Mouse (Mus musculus) midbrain, embryonic 11.5 days (tissue): ENCODE measurements around the gene Fkbp10. TPM values are rescaled to one million over a fixed set of nuclear protein-coding genes. Genes with fewer than 3 reads are reported as not detected.

ENCODE experiments used
- ATAC-seq: fragments of 200-750 bp; cut with Nextera tagmentation; 2 replicates; pipeline ENCODE4 v1.8.0; 2017; ENCODE audit warnings: moderate TSS enrichment, moderate library complexity; ENCODE audit not compliant: low FRiP score
- DNase-seq: peaks from one replicate; pipeline ENCODE4 v3.0.0; 2015; ENCODE audit warnings: low spot score; ENCODE audit errors: missing footprints
- H3K27ac ChIP-seq: fragments of 300-500 bp; sonication (generic); 2 replicates; pipeline ENCODE4 v1.5.1; 2014; ENCODE audit warnings: low read depth, low read length
- H3K27me3 ChIP-seq: fragments of 300-500 bp; sonication (generic); 2 replicates; pipeline ENCODE4 v1.6.1; 2014; ENCODE audit warnings: mild to moderate bottlenecking, low read length, moderate library complexity, mixed read lengths; ENCODE audit not compliant: control insufficient read depth, insufficient read depth
- H3K36me3 ChIP-seq: fragments of 300-500 bp; sonication (generic); 2 replicates; pipeline ENCODE4 v1.6.1; 2014; ENCODE audit warnings: mild to moderate bottlenecking, low read length, moderate library complexity, mixed read lengths; ENCODE audit not compliant: control insufficient read depth, insufficient read depth
- H3K4me1 ChIP-seq: fragments of 300-500 bp; sonication (generic); 2 replicates; pipeline ENCODE4 v1.6.1; 2014; ENCODE audit warnings: low read length; ENCODE audit not compliant: control insufficient read depth, insufficient read depth
- H3K4me2 ChIP-seq: fragments of 300-500 bp; sonication (generic); 2 replicates; pipeline ENCODE4 v1.6.1; 2014; ENCODE audit warnings: mild to moderate bottlenecking, moderate library complexity
- H3K4me3 ChIP-seq: fragments of 300-500 bp; sonication (generic); 2 replicates; pipeline ENCODE4 v1.5.1; 2014; ENCODE audit warnings: low read depth, low read length
- H3K9ac ChIP-seq: fragments of 300-500 bp; sonication (generic); 2 replicates; pipeline ENCODE4 v1.6.1; 2014; ENCODE audit warnings: low read length
- H3K9me3 ChIP-seq: fragments of 300-500 bp; sonication (generic); 2 replicates; pipeline ENCODE4 v1.6.1; 2016; ENCODE audit warnings: low read length; ENCODE audit not compliant: control insufficient read depth
- WGBS: fragments of 180-500 bp; shearing (Covaris S2); extraction: QIAGEN DNeasy Blood & Tissue Kit; methylation state at CpG from one replicate; pipeline ENCODE4 v1.1.7; 2014; 5-methylcytosine and 5-hydroxymethylcytosine counted together
- polyA plus RNA-seq: library from polyadenylated mRNA; unstranded; fragments of >200 nt; fragmentation: Nextera tagmentation; extraction: Ambion mirVana; gene quantifications from 2 replicates; pipeline ENCODE4 v1.2.1, GENCODE M21; 2014

Gene Fkbp10
- polyA plus RNA-seq, 1 experiment from 2014 or later = 33.0 TPM

DNA sequence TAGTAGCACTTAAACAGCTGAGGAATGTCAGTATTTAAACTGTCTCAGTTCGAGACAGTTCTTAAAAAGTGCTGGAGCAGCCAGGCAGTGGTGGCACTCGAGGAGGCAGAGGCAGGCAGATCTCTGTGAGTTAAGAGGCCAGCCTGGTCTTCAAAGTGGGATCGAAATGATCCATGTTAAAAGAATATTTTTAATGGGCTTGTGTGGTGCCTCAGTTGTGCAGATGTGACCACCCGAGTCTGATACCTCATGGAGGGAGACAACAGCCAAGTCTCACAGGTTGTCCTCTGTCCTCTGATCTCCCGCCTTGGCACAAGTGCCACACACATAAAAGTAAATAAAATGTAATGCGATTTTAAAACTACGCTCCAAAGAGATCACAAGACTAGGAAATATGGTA, 17.0 kb upstream of the Fkbp10 start:
- no peaks in the 10 kb centered on the region for H3K36me3 ChIP-seq
- H3K4me2 ChIP-seq = no peak overlapping the region
- DNase-seq (no peak), ATAC-seq (no peak)
- no peaks in the 10 kb centered on the region for H3K9me3 ChIP-seq
- H3K27ac ChIP-seq = no peak overlapping the region
- 0 out of 2 replicates have a peak, but pooled peaks cover 3% of the 10 kb centered on the region for H3K4me1 ChIP-seq
- H3K27me3 ChIP-seq = peaks cover 22% of the 10 kb centered on the region
- no peak overlapping the region for H3K9ac ChIP-seq
- 97% methylated on average over 7 of the region's 7 CpGs for WGBS
- H3K4me3 ChIP-seq = no peak overlapping the region

DNA sequence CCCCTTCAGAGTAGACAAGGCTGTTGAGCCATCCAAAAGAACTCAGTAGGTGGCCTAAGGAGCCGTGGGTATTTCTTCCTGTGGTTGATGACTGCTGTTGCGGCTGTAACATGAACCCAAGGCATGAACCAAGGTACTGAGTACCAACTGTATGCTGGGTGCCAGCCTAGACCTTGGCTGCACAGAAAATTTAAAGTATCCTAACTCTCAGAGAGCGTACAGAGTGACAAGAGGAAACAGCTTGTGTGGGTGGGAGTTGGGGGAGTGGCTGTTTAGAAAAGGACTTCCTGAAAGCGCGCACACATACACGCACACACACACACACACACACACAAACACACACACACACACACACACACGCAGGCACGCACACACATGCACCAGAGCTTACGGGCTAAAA, 16.2 kb upstream of the Fkbp10 start:
- Histone ChIP-seq H3K9me3 (no peaks in the 10 kb centered on the region), H3K9ac (no peak overlapping the region), H3K36me3 (no peaks in the 10 kb centered on the region), H3K27ac (no peak overlapping the region), H3K4me2 (no peak overlapping the region), H3K27me3 (peaks cover 21% of the 10 kb centered on the region), H3K4me3 (no peak overlapping the region), H3K4me1 (0 out of 2 replicates have a peak, but pooled peaks cover 3% of the 10 kb centered on the region)
- ATAC-seq (no peak), DNase-seq (no peak)
- 83% methylated on average over 9 of the region's 9 CpGs for WGBS

DNA sequence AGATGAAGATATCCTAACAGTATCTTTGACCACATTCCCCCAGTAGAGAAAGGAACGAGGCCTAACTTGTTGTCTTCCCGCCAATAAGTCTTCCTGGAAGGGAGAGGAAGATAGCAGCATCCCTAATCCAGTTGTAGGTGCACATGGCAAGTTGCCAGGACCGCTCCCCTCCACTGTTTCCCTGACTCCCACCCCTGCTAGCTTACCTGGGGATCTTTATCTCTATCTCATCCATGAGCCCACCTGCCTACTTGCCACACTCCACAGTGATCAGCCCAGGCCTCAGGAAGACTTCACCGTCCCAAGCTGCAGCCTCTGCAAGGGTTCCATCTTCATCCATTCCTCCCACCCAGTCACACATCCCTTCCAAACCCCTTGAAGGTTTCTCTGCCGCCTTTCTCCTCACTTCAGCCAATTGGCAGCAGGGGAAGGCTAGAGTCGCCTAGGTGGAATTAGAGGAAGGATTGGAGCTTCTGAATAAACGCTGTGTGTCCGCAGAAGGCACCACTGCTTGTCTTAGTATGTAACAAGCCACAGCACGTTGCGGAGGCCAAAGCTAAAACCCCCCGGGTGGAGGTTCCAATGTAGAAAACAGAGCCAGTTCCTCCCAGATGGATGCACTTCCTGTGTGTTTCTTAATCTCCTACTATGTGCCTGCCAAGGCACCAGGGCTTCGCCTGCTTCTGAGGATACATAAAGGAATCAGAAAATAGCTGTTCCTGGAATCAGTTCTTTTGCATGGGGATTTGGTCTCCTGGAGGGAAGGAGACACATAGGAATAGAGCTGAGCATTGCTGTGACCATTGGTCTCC, 15.6 kb upstream of the Fkbp10 start:
- peaks cover 20% of the 10 kb centered on the region for H3K27me3 ChIP-seq
- no peak overlapping the region for H3K9ac ChIP-seq
- no peak overlapping the region for H3K27ac ChIP-seq
- no peak overlapping the region for H3K4me2 ChIP-seq
- H3K4me3 ChIP-seq = no peak overlapping the region
- ATAC-seq (no peak), DNase-seq (no peak)
- WGBS = 78% methylated on average over 12 of the region's 12 CpGs
- no peaks in the 10 kb centered on the region for H3K9me3 ChIP-seq
- H3K4me1 ChIP-seq = 0 out of 2 replicates have a peak, but pooled peaks cover 3% of the 10 kb centered on the region
- no peaks in the 10 kb centered on the region for H3K36me3 ChIP-seq

DNA sequence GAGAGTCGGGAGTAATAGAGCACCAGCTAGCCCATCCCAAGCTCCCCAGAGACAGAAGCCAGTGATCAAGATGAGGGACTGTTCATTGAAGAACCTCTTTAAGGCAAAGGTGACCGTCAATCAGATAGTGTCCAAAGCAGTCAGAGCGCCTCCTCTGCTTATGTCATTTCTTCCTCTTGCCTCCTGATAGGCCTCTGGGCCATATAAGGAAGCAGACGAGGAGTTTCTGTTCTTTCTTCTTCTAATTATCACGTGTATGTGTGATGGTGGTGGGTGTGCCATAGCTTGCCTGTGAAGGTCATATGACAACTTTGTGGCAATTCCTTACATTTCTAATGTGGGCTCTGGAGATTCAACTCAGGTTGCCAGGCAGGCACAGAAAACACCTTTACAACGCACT, 14.7 kb upstream of the Fkbp10 start:
- no peak for ATAC-seq
- 80% methylated on average over 6 of the region's 6 CpGs for WGBS

DNA sequence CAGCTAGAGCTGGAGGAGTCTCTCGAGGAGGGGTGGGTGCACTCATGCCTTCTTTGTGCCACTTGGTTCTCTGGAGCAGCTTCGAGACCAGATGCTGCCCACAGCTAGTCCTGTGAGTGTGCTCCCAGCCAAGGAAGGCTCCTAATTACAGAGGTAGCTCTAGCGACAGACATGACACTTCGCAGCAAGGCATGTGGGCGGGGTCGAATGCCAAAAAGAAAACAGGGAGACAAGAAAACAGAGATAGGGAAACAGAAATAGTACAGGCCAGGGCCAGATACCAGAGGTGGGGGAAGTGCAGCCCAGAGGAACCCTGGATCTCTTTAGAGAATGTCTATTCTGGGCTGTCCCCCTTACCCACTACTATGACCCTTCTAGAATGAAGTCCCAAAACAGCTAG, 13.3 kb upstream of the Fkbp10 start:
- 37% methylated on average over 6 of the region's 6 CpGs for WGBS
- ATAC-seq = no peak
- DNase-seq = no peak
- Histone ChIP-seq H3K9me3 (no peaks in the 10 kb centered on the region), H3K27me3 (peaks cover 2% of the 10 kb centered on the region; the same call in 1 of the 2 replicates), H3K4me1 (no peaks in the 10 kb centered on the region), H3K27ac (no peak overlapping the region), H3K36me3 (no peaks in the 10 kb centered on the region), H3K9ac (no peak overlapping the region), H3K4me3 (no peak overlapping the region), H3K4me2 (no peak overlapping the region)

More for the DNA sequence above, 14.7 kb upstream of the Fkbp10 start:
- H3K4me2 ChIP-seq = no peak overlapping the region
- DNase-seq = no peak
- no peaks in the 10 kb centered on the region for H3K9me3 ChIP-seq
- H3K27me3 ChIP-seq = peaks cover 16% of the 10 kb centered on the region
- H3K36me3 ChIP-seq = no peaks in the 10 kb centered on the region
- H3K27ac ChIP-seq = no peak overlapping the region
- H3K4me1 ChIP-seq = 0 out of 2 replicates have a peak, but pooled peaks cover 3% of the 10 kb centered on the region
- no peak overlapping the region for H3K9ac ChIP-seq
- no peak overlapping the region for H3K4me3 ChIP-seq

DNA sequence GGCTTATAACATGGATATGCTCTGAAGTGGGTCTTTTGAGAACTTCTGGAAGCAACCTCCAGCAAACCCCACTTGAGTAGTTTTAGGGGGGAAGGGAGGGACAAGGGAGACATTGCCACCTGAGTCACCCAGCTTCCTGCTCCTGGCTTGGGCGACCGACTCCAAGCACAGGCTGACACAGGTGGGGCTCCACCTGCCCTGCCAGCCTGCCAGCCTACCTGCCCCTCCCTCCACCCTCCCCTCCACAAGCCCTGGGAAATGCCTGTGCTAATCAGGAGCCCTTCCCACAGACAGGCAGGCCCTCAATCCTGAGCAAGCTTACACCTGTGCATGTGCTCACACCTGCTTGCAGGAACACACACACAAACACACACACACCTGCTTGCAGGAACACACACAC, 12.8 kb upstream of the Fkbp10 start:
- no peak for DNase-seq

DNA sequence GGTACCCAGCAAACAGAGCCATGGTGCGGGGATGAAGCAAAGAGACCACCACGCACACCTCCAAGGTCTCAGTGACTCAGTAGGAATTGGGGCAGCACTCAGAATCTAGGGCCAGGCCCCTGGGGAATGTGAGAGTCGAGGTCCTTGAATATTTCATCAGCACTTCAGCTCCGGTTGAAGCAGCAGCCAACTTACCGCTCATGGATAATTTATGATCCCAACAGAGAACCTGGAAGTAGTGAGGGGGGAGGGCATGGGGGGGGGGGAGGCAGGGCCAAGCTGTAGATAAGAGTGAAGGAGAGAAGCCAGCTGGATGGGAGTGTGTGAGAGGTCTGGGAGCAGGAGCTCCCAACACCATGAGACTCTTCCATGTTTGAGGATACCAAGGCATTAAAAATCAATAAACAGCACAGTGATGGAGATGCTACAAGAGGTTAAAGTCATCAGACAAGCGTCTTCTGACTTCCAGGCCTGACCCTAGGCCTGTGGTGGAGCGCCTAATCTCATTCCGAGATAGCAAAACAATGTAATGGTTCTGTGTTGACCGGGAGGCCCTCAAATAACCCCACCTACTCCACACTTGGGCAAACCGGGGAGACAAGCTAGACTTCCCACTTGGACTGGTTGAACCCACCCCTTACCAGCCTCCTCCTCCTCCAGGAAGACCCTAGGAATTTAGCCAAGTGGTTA, 11.9 kb upstream of the Fkbp10 start:
- Histone ChIP-seq H3K27me3 (no peaks in the 10 kb centered on the region), H3K9ac (no peak overlapping the region), H3K4me3 (no peak overlapping the region), H3K27ac (no peak overlapping the region), H3K9me3 (no peaks in the 10 kb centered on the region), H3K4me1 (no peaks in the 10 kb centered on the region), H3K4me2 (no peak overlapping the region), H3K36me3 (no peaks in the 10 kb centered on the region)
- 74% methylated on average over 10 of the region's 10 CpGs for WGBS
- ATAC-seq (no peak), DNase-seq (no peak)

More for the DNA sequence above, 12.8 kb upstream of the Fkbp10 start:
- Histone ChIP-seq H3K9ac (no peak overlapping the region), H3K36me3 (no peaks in the 10 kb centered on the region), H3K4me2 (no peak overlapping the region), H3K4me1 (no peaks in the 10 kb centered on the region), H3K27me3 (no peaks in the 10 kb centered on the region), H3K4me3 (no peak overlapping the region), H3K27ac (no peak overlapping the region), H3K9me3 (no peaks in the 10 kb centered on the region)
- no peak for ATAC-seq
- WGBS = 67% methylated on average over 2 of the region's 2 CpGs

DNA sequence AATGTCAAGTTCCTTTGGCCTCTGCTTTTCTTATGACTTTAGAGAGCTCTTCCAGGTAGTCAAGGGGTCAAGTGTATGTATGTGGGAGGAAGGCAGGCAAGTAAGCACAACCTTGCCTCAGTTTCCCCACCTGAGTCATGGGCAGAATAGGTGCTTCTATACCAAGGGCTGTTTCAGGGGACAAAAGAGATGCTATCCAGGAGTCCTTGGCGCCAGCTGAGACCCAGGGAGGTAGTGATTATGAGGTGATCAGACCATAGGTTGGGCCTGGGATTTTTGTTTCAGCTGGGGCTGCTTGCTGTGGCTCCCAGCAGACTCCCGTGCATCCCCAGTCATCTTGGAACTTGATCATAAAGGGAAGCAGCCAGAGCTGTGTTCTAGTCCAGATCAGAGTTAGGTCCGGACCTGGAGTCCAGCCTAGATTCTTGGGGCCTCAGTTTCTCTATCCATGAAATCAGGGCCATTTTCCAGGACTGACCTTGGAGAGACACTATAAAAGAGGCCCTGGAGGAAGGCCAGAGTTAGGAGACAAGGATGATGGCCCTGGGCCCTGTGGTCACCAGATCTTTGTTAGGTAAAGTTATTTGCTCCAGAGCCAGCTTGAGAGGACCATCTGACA, 10.9 kb upstream of the Fkbp10 start:
- Histone ChIP-seq H3K36me3 (no peaks in the 10 kb centered on the region), H3K9me3 (no peaks in the 10 kb centered on the region), H3K27ac (no peak overlapping the region), H3K4me2 (no peak overlapping the region), H3K4me3 (no peak overlapping the region), H3K4me1 (no peaks in the 10 kb centered on the region), H3K9ac (no peak overlapping the region), H3K27me3 (no peaks in the 10 kb centered on the region)
- DNase-seq (no peak), ATAC-seq (no peak)
- WGBS = 88% methylated on average over 3 of the region's 3 CpGs

DNA sequence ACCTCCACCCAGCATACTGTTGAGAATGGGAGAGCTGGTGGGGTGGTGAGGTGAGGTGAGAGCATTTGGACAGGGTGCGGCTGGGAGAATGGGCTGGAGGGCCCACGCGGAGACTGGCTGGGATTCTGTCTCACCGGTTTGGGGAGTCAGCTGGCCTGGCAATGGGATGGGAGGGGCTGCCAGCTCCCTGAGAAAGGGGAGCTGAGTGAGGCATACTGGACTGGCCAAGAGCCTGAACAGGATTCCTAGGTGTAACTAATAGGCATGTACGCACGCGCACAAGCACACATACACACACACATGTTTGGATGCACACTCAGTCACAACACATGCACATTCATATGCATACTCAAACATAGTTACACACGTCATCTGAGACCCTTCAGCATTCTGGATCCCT, 9.2 kb upstream of the Fkbp10 start:
- H3K4me1 ChIP-seq = no peaks in the 10 kb centered on the region
- no peak overlapping the region for H3K27ac ChIP-seq
- no peak overlapping the region for H3K4me2 ChIP-seq
- H3K9ac ChIP-seq = no peak overlapping the region
- H3K4me3 ChIP-seq = no peak overlapping the region
- ATAC-seq = no peak
- H3K27me3 ChIP-seq = no peaks in the 10 kb centered on the region
- H3K36me3 ChIP-seq = no peaks in the 10 kb centered on the region
- H3K9me3 ChIP-seq = no peaks in the 10 kb centered on the region
- WGBS = 87% methylated on average over 8 of the region's 8 CpGs
- no peak for DNase-seq
